Mouse (Mus musculus) CH12.LX (cell line): ENCODE results near the gene Tmem59l.

Experiments
- CTCF ChIP-seq, 2 experiments: IDR thresholded peaks in 1 of 2; conservative IDR thresholded peaks in 1 of 2; 2 replicates each; pipeline ENCODE4 v1.5.1; 2011 to 2012; ENCODE audit warnings: low read depth in 2 of 2, low read length in 2 of 2, improper control_type of control experiment in 1 of 2, inconsistent platforms in 1 of 2, mild to moderate bottlenecking in 1 of 2, moderate library complexity in 1 of 2
- EP300 ChIP-seq: IDR thresholded peaks from 2 replicates; pipeline ENCODE4 v1.6.1; 2011; ENCODE audit warnings: low read length, improper control_type of control experiment
- ETS1 ChIP-seq: conservative IDR thresholded peaks from 2 replicates; pipeline ENCODE4 v1.6.1; 2012; ENCODE audit warnings: low read depth, mild to moderate bottlenecking, inconsistent platforms, low read length, improper control_type of control experiment, moderate library complexity
- GABPA ChIP-seq: IDR thresholded peaks from 2 replicates; pipeline ENCODE4 v1.6.1; 2012; ENCODE audit warnings: low read depth, low read length, improper control_type of control experiment, inconsistent platforms; ENCODE audit not compliant: insufficient replicate concordance
- PAX5 ChIP-seq: IDR thresholded peaks from 2 replicates; pipeline ENCODE4 v1.6.1; 2012; ENCODE audit warnings: low read length, inconsistent platforms, mixed read lengths
- POLR2A ChIP-seq: IDR thresholded peaks from 2 replicates; pipeline ENCODE4 v1.6.1; 2011; ENCODE audit warnings: low read depth, mild to moderate bottlenecking, improper control_type of control experiment, low read length
- POLR2AphosphoS2 ChIP-seq: IDR thresholded peaks from 2 replicates; pipeline ENCODE4 v1.6.1; 2011; ENCODE audit warnings: low read depth, low read length, improper control_type of control experiment
- RAD21 ChIP-seq: IDR thresholded peaks from 2 replicates; pipeline ENCODE4 v1.6.1; 2011; ENCODE audit warnings: low read depth, mild to moderate bottlenecking, low read length, improper control_type of control experiment, moderate library complexity
- TCF12 ChIP-seq: IDR thresholded peaks from 2 replicates; pipeline ENCODE4 v1.6.1; 2014; ENCODE audit warnings: low read depth, mild to moderate bottlenecking, inconsistent platforms, low read length, improper control_type of control experiment
- ZNF384 ChIP-seq: IDR thresholded peaks from 2 replicates; pipeline ENCODE4 v1.6.1; 2012; ENCODE audit warnings: low read depth, low read length, improper control_type of control experiment, inconsistent platforms

GRCm38 (mm10) chr8:70517940-70518643 lies 30.9 kb upstream of the Tmem59l start:
- TF ChIP-seq PAX5 = no peak
- no peak for TF ChIP-seq CTCF (conservative IDR thresholded peaks at IDR 0.05 in 1 of 2, IDR thresholded peaks at IDR 0.05 in 1 of 2; ENCODE audit: low read depth in 2 of 2, low read length in 2 of 2)
- TF ChIP-seq POLR2A = no peak
- TF ChIP-seq GABPA = no peak
- TF ChIP-seq ZNF384 = no peak
- TF ChIP-seq EP300 = no peak
- TF ChIP-seq ETS1 = no peak
- TF ChIP-seq TCF12 = no peak
- no peak for TF ChIP-seq RAD21
- peak; percentile 34; the same call in 1 of the 2 replicates for TF ChIP-seq POLR2AphosphoS2
